In genomic region chr2:164885788-164886187, GRCm38 (mm10) we compare ENCODE assay signal across 8 mouse cellular contexts. TPM values are rescaled to one million over a fixed set of nuclear protein-coding genes. Genes with fewer than 3 reads are reported as not detected.
DNase-seq lines count a peak whose midpoint lies in the region; ATAC-seq and TF ChIP-seq lines count a peak whose summit lies in the region.

No protein-coding gene starts in this region.

- TF ChIP-seq CTCF in liver, postnatal 0 days (IDR thresholded peaks at IDR 0.05; ENCODE audit: low read depth) = no peak

- peaks cover 2% of the 10 kb centered on the region for H3K4me1 ChIP-seq in forebrain, embryonic 14.5 days (ENCODE audit: control insufficient read depth, insufficient read depth, low read length)
- H3K4me1 ChIP-seq in forebrain, embryonic 12.5 days = peaks cover 10% of the 10 kb centered on the region
- peaks cover 26% of the 10 kb centered on the region for H3K4me1 ChIP-seq in intestine, embryonic 16.5 days (ENCODE audit: control insufficient read depth, insufficient read depth, low read length)
- H3K4me1 ChIP-seq in limb, embryonic 15.5 days = peaks cover 13% of the 10 kb centered on the region
- H3K4me1 ChIP-seq in liver, postnatal 0 days (ENCODE audit: insufficient read depth) = peaks cover 7% of the 10 kb centered on the region

- H3K27ac ChIP-seq in forebrain, embryonic 14.5 days (ENCODE audit: low read depth, low read length) = no peak overlapping the region
- no peak overlapping the region for H3K27ac ChIP-seq in forebrain, embryonic 12.5 days
- peak overlapping the region; percentile 18 for H3K27ac ChIP-seq in intestine, embryonic 16.5 days (ENCODE audit: low read length)
- peak overlapping the region; percentile 18 for H3K27ac ChIP-seq in limb, embryonic 15.5 days
- H3K27ac ChIP-seq in liver, postnatal 0 days (ENCODE audit: low read depth) = no peak overlapping the region

- WGBS in forebrain, embryonic 14.5 days = 44% methylated on average over 7 of the region's 7 CpGs
- WGBS in forebrain, embryonic 12.5 days = 90% methylated on average over 7 of the region's 7 CpGs
- 59% methylated on average over 7 of the region's 7 CpGs for WGBS in intestine, embryonic 16.5 days
- 38% methylated on average over 7 of the region's 7 CpGs for WGBS in limb, embryonic 15.5 days
- 64% methylated on average over 7 of the region's 7 CpGs for WGBS in liver, postnatal 0 days (ENCODE audit: insufficient replicate concordance)

- H3K4me3 ChIP-seq in forebrain, embryonic 14.5 days (ENCODE audit: low read depth, low read length) = no peak overlapping the region
- no peak overlapping the region for H3K4me3 ChIP-seq in forebrain, embryonic 12.5 days (replicated peaks)
- no peak overlapping the region for H3K4me3 ChIP-seq in intestine, embryonic 16.5 days (ENCODE audit: low read length)
- H3K4me3 ChIP-seq in limb, embryonic 15.5 days = no peak overlapping the region
- no peak overlapping the region for H3K4me3 ChIP-seq in liver, postnatal 0 days (ENCODE audit: low read depth, low read length)

- no peak overlapping the region for H3K9ac ChIP-seq in forebrain, embryonic 14.5 days (ENCODE audit: low read length)
- no peak overlapping the region for H3K9ac ChIP-seq in forebrain, embryonic 12.5 days
- no peak overlapping the region for H3K9ac ChIP-seq in intestine, embryonic 16.5 days (ENCODE audit: low read depth, low read length)
- H3K9ac ChIP-seq in limb, embryonic 15.5 days = no peak overlapping the region
- no peak overlapping the region for H3K9ac ChIP-seq in liver, postnatal 0 days (replicated peaks)

- no peak overlapping the region for H3K4me2 ChIP-seq in forebrain, embryonic 14.5 days (ENCODE audit: low read length)
- H3K4me2 ChIP-seq in forebrain, embryonic 12.5 days = no peak overlapping the region
- H3K4me2 ChIP-seq in intestine, embryonic 16.5 days (ENCODE audit: low read depth, low read length) = no peak overlapping the region
- no peak overlapping the region for H3K4me2 ChIP-seq in limb, embryonic 15.5 days
- H3K4me2 ChIP-seq in liver, postnatal 0 days (ENCODE audit: low read depth, low read length) = no peak overlapping the region

- ATAC-seq in forebrain, embryonic 14.5 days = no peak; the same call in 1 of the 2 replicates
- ATAC-seq in forebrain, embryonic 12.5 days (ENCODE audit: low FRiP score) = no peak
- no peak for ATAC-seq in intestine, embryonic 16.5 days
- no peak for ATAC-seq in limb, embryonic 15.5 days (ENCODE audit: insufficient number of reproducible peaks, low FRiP score, low TSS enrichment, low read depth)
- no peak for ATAC-seq in liver, postnatal 0 days

- peaks cover 81% of the 10 kb centered on the region for H3K36me3 ChIP-seq in forebrain, embryonic 14.5 days (ENCODE audit: control insufficient read depth, insufficient read depth, low read length)
- peaks cover 76% of the 10 kb centered on the region for H3K36me3 ChIP-seq in forebrain, embryonic 12.5 days (replicated peaks)
- H3K36me3 ChIP-seq in intestine, embryonic 16.5 days (ENCODE audit: control insufficient read depth, insufficient read depth, low read length) = peaks cover 42% of the 10 kb centered on the region
- peaks cover 82% of the 10 kb centered on the region for H3K36me3 ChIP-seq in limb, embryonic 15.5 days
- H3K36me3 ChIP-seq in liver, postnatal 0 days (replicated peaks; ENCODE audit: insufficient read depth, low read length) = peaks cover 81% of the 10 kb centered on the region

- no peaks in the 10 kb centered on the region for H3K27me3 ChIP-seq in forebrain, embryonic 14.5 days (replicated peaks; ENCODE audit: control insufficient read depth, insufficient read depth, low read length)
- H3K27me3 ChIP-seq in forebrain, embryonic 12.5 days = no peaks in the 10 kb centered on the region
- H3K27me3 ChIP-seq in intestine, embryonic 16.5 days (replicated peaks; ENCODE audit: control insufficient read depth, insufficient read depth, low read length) = no peaks in the 10 kb centered on the region
- no peaks in the 10 kb centered on the region for H3K27me3 ChIP-seq in limb, embryonic 15.5 days
- H3K27me3 ChIP-seq in liver, postnatal 0 days (ENCODE audit: insufficient read depth, low read length) = no peaks in the 10 kb centered on the region

- H3K9me3 ChIP-seq in forebrain, embryonic 14.5 days (replicated peaks; ENCODE audit: control insufficient read depth, low read length) = no peaks in the 10 kb centered on the region
- no peaks in the 10 kb centered on the region for H3K9me3 ChIP-seq in forebrain, embryonic 12.5 days
- no peaks in the 10 kb centered on the region for H3K9me3 ChIP-seq in intestine, embryonic 16.5 days (ENCODE audit: control insufficient read depth, low read length)
- no peaks in the 10 kb centered on the region for H3K9me3 ChIP-seq in limb, embryonic 15.5 days
- H3K9me3 ChIP-seq in liver, postnatal 0 days (ENCODE audit: low read length) = no peaks in the 10 kb centered on the region

- DNase-seq in forebrain, embryonic 14.5 days (ENCODE audit: low spot score) = peak; percentile 74
- DNase-seq in MN1 (ENCODE audit: low spot score) = peak; percentile 79
- peak; percentile 66 to 85 for DNase-seq in cerebellum, postnatal 4 days (ENCODE audit: low spot score in 2 of 2)
- peak; percentile 89 for DNase-seq in right cerebral cortex, postnatal 4 days
- DNase-seq in liver, postnatal 0 days = no peak

- TF ChIP-seq EP300 in liver, postnatal 0 days (IDR thresholded peaks at IDR 0.05; ENCODE audit: low read depth) = no peak

RNA-seq across cellular contexts. Expression of gene Pcif1, which starts 6.7 kb away (rescaled TPM):
- polyA plus RNA-seq in forebrain, embryonic 14.5 days (2014; fragmentation: Nextera tagmentation; extraction: Ambion mirVana) = 83.9 and 85.1 TPM in 2 replicates
- 92.9 and 96.3 TPM in 2 replicates for polyA plus RNA-seq in forebrain, embryonic 12.5 days (2016; fragmentation: Nextera tagmentation; extraction: Ambion mirVana)
- 57.9 and 64.0 TPM in 2 replicates for polyA plus RNA-seq in intestine, embryonic 16.5 days (2015; fragmentation: Nextera tagmentation; extraction: Ambion mirVana)
- 62.9 and 67.5 TPM in 2 replicates for polyA plus RNA-seq in limb, embryonic 15.5 days (2015; fragmentation: Nextera tagmentation; extraction: Ambion mirVana)
- 38.4 and 38.6 TPM in 2 replicates for polyA plus RNA-seq in liver, postnatal 0 days (2015; fragmentation: Nextera tagmentation; extraction: Ambion mirVana)

RNA-seq across cellular contexts. Expression of gene Zfp335, which starts 25.8 kb away (rescaled TPM):
- 8.9 and 13.4 TPM in 2 replicates for polyA plus RNA-seq in forebrain, embryonic 14.5 days (2014; fragmentation: Nextera tagmentation; extraction: Ambion mirVana)
- polyA plus RNA-seq in forebrain, embryonic 12.5 days (2016; fragmentation: Nextera tagmentation; extraction: Ambion mirVana) = 18.3 and 19.1 TPM in 2 replicates
- 9.6 and 10.5 TPM in 2 replicates for polyA plus RNA-seq in intestine, embryonic 16.5 days (2015; fragmentation: Nextera tagmentation; extraction: Ambion mirVana)
- 13.2 and 13.9 TPM in 2 replicates for polyA plus RNA-seq in limb, embryonic 15.5 days (2015; fragmentation: Nextera tagmentation; extraction: Ambion mirVana)
- 2.1 and 2.5 TPM in 2 replicates for polyA plus RNA-seq in liver, postnatal 0 days (2015; fragmentation: Nextera tagmentation; extraction: Ambion mirVana)

RNA-seq across cellular contexts. Expression of gene Pltp, which starts 28.3 kb away (rescaled TPM):
- polyA plus RNA-seq in forebrain, embryonic 14.5 days (2014; fragmentation: Nextera tagmentation; extraction: Ambion mirVana) = 58.4 and 80.3 TPM in 2 replicates
- polyA plus RNA-seq in forebrain, embryonic 12.5 days (2016; fragmentation: Nextera tagmentation; extraction: Ambion mirVana) = 39.0 and 40.4 TPM in 2 replicates
- polyA plus RNA-seq in intestine, embryonic 16.5 days (2015; fragmentation: Nextera tagmentation; extraction: Ambion mirVana) = 31.4 and 31.5 TPM in 2 replicates
- 57.1 and 61.8 TPM in 2 replicates for polyA plus RNA-seq in limb, embryonic 15.5 days (2015; fragmentation: Nextera tagmentation; extraction: Ambion mirVana)
- 33.4 and 35.3 TPM in 2 replicates for polyA plus RNA-seq in liver, postnatal 0 days (2015; fragmentation: Nextera tagmentation; extraction: Ambion mirVana)

RNA-seq across cellular contexts. Expression of gene Neurl2, which starts 52.5 kb away (rescaled TPM):
- polyA plus RNA-seq in forebrain, embryonic 14.5 days (2014; fragmentation: Nextera tagmentation; extraction: Ambion mirVana) = 3.9 and 5.8 TPM in 2 replicates
- 4.2 and 4.6 TPM in 2 replicates for polyA plus RNA-seq in forebrain, embryonic 12.5 days (2016; fragmentation: Nextera tagmentation; extraction: Ambion mirVana)
- 6.1 and 7.5 TPM in 2 replicates for polyA plus RNA-seq in intestine, embryonic 16.5 days (2015; fragmentation: Nextera tagmentation; extraction: Ambion mirVana)
- polyA plus RNA-seq in limb, embryonic 15.5 days (2015; fragmentation: Nextera tagmentation; extraction: Ambion mirVana) = 5.8 and 9.3 TPM in 2 replicates
- 2.5 and 3.1 TPM in 2 replicates for polyA plus RNA-seq in liver, postnatal 0 days (2015; fragmentation: Nextera tagmentation; extraction: Ambion mirVana)

RNA-seq across cellular contexts. Expression of gene Ctsa, which starts 53.1 kb away (rescaled TPM):
- 79.5 and 84.4 TPM in 2 replicates for polyA plus RNA-seq in forebrain, embryonic 14.5 days (2014; fragmentation: Nextera tagmentation; extraction: Ambion mirVana)
- polyA plus RNA-seq in forebrain, embryonic 12.5 days (2016; fragmentation: Nextera tagmentation; extraction: Ambion mirVana) = 85.8 and 88.3 TPM in 2 replicates
- polyA plus RNA-seq in intestine, embryonic 16.5 days (2015; fragmentation: Nextera tagmentation; extraction: Ambion mirVana) = 418 and 551 TPM in 2 replicates
- polyA plus RNA-seq in limb, embryonic 15.5 days (2015; fragmentation: Nextera tagmentation; extraction: Ambion mirVana) = 178 and 187 TPM in 2 replicates
- 101 and 109 TPM in 2 replicates for polyA plus RNA-seq in liver, postnatal 0 days (2015; fragmentation: Nextera tagmentation; extraction: Ambion mirVana)

Comparison
In these comparisons a context has a peak if more than half of its experiments do, and no peak if none do; other contexts are left out.
1. H3K27ac ChIP-seq: peak in intestine, embryonic 16.5 days (single experiment) and limb, embryonic 15.5 days (single experiment); none in forebrain, embryonic 14.5 days (single experiment), forebrain, embryonic 12.5 days (single experiment) and liver, postnatal 0 days (single experiment).